Mouse (Mus musculus) forebrain, embryonic 12.5 days (tissue): ENCODE results near the gene Fam129c. TPM values are rescaled to one million over a fixed set of nuclear protein-coding genes. Genes with fewer than 3 reads are reported as not detected.
A peak's percentile ranks its signal among the peaks of the same experiment; 100 is the strongest.

Experiments
- ATAC-seq: fragments of 200-750 bp; cut with Nextera tagmentation; 2 replicates; pipeline ENCODE4 v1.8.0; 2017; ENCODE audit warnings: moderate TSS enrichment; ENCODE audit not compliant: low FRiP score
- H3K27ac ChIP-seq: fragments of 300-500 bp; sonication (generic); 2 replicates; pipeline ENCODE4 v1.5.1; 2016; ENCODE audit warnings: mild to moderate bottlenecking
- H3K27me3 ChIP-seq: fragments of 300-500 bp; sonication (generic); 2 replicates; pipeline ENCODE4 v1.6.1; 2016; ENCODE audit warnings: mild to moderate bottlenecking
- H3K36me3 ChIP-seq: fragments of 300-500 bp; sonication (generic); replicated peaks from 2 replicates; pipeline ENCODE4 v1.6.1; 2016; ENCODE audit warnings: mild to moderate bottlenecking
- H3K4me1 ChIP-seq: fragments of 300-500 bp; sonication (generic); 2 replicates; pipeline ENCODE4 v1.6.1; 2016
- H3K4me2 ChIP-seq: fragments of 300-500 bp; sonication (generic); 2 replicates; pipeline ENCODE4 v1.6.1; 2016; ENCODE audit warnings: mild to moderate bottlenecking, moderate library complexity
- H3K4me3 ChIP-seq: fragments of 300-500 bp; sonication (generic); replicated peaks from 2 replicates; pipeline ENCODE4 v1.5.1; 2016; ENCODE audit warnings: mild to moderate bottlenecking
- H3K9ac ChIP-seq: fragments of 300-500 bp; sonication (generic); 2 replicates; pipeline ENCODE4 v1.6.1; 2016; ENCODE audit warnings: mild to moderate bottlenecking
- H3K9me3 ChIP-seq: fragments of 300-500 bp; sonication (generic); 2 replicates; pipeline ENCODE4 v1.6.1; 2016
- WGBS: fragments of 180-500 bp; shearing (Covaris S2); methylation state at CpG from one replicate; pipeline ENCODE4 v1.1.7; 2016; 5-methylcytosine and 5-hydroxymethylcytosine counted together
- polyA plus RNA-seq: library from polyadenylated mRNA; unstranded; fragments of >200 nt; fragmentation: Nextera tagmentation; extraction: Ambion mirVana; gene quantifications from 2 replicates; pipeline ENCODE4 v1.2.1, GENCODE M21; 2016

The Fam129c gene
- polyA plus RNA-seq, 1 experiment from 2014 or later, result 4.3 TPM

GRCm38 (mm10) chr8:71566501-71566900, 30.9 kb upstream of the Fam129c start, which contains the start of gene Nxnl1:
Gene Nxnl1 (minus strand): TSS chr8:71566601.
- Histone ChIP-seq H3K9ac (no peak within 1 kb of the TSS; the same call in 1 of the 2 replicates), H3K4me1 (peaks cover 28% of the 10 kb centered on the region), H3K4me3 (no peak within 1 kb of the TSS), H3K27ac (no peak within 1 kb of the TSS), H3K27me3 (peaks cover 59% of the 10 kb centered on the region), H3K4me2 (no peak within 1 kb of the TSS), H3K9me3 (peaks cover 5% of the 10 kb centered on the region; the same call in 1 of the 2 replicates), H3K36me3 (no peaks in the 10 kb centered on the region)
- no peak for ATAC-seq
- WGBS, result 44% methylated on average over 3 of the region's 3 CpGs

- Histone ChIP-seq H3K27me3 (peaks cover 48% of the 10 kb centered on the region), H3K9me3 (peaks cover 5% of the 10 kb centered on the region; the same call in 1 of the 2 replicates), H3K36me3 (no peaks in the 10 kb centered on the region), H3K27ac (no peak overlapping the region), H3K4me2 (no peak overlapping the region), H3K9ac (no peak overlapping the region), H3K4me1 (peaks cover 36% of the 10 kb centered on the region), H3K4me3 (no peak overlapping the region)
- ATAC-seq, result no peak
- WGBS, result 79% methylated on average over 7 of the region's 7 CpGs
Measured at GRCm38 (mm10) chr8:71567587-71567986, 29.9 kb upstream of the Fam129c start.

- H3K4me2 ChIP-seq, result peak within 1 kb of the TSS; percentile 88
- H3K27me3 ChIP-seq, result peaks cover 40% of the 10 kb centered on the region
- peaks cover 5% of the 10 kb centered on the region; the same call in 1 of the 2 replicates for H3K9me3 ChIP-seq
- peak within 1 kb of the TSS; percentile 75 for H3K27ac ChIP-seq
- no peak for ATAC-seq
- WGBS, result 9% methylated on average over 13 of the region's 13 CpGs
- H3K4me3 ChIP-seq, result peak within 1 kb of the TSS; percentile 47
- no peaks in the 10 kb centered on the region for H3K36me3 ChIP-seq
- peak within 1 kb of the TSS; percentile 43 for H3K9ac ChIP-seq
- H3K4me1 ChIP-seq, result peaks cover 39% of the 10 kb centered on the region
Measured at GRCm38 (mm10) chr8:71568387-71568937, 29.0 kb upstream of the Fam129c start, which contains the start of gene Slc27a1. Gene Slc27a1 (plus strand): TSS chr8:71568882.

- peaks cover 35% of the 10 kb centered on the region for H3K27me3 ChIP-seq
- peak overlapping the region; percentile 43 for H3K9ac ChIP-seq
- WGBS, result 22% methylated on average over 6 of the region's 6 CpGs
Measured at GRCm38 (mm10) chr8:71568941-71569340, 28.5 kb upstream of the Fam129c start.

DNA sequence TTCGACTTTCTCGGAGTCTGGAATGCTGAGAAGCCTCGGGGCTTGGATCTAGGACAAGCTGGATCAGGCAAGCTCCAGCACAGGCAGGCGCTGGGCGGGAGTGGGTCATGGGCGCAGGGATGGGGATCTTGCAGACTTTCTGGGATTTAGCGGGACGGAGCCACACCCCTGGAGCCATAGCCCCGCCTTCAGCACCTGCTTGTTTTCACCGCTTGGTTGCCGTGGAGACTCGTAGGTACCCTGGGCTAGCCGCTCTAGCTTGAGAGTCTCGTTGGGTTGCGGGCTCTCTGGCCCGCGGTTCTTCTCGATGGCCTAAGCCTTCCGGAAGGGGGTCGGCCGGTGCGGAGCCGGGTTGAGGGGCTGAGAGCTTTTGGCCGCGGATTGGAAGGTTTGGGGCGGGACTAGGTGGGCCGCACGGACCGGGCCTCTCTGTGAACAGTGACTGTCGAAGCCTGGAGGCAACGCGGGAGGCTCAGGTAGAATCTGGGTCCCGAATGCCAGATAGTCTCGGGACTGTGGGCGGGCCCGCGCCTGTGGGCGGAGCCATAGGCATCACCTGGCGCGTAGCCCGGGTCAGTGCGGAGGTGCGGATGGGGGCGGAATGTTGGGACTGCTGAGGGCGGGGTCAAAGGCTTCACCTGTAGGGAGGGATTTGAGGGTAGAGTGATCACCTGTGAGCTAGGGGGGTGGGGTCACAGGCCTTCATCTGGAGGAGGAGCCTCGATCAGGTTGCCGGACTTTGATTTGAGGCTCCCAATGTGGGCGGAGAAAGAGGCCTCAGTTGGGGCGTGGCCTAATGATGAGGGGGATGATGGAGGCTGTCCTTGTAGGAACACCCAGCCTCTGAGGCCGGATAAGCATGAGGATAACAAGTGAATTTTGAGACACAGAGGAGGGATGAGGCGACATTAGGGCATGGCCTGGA, 27.8 kb upstream of the Fam129c start:
- Histone ChIP-seq H3K27me3 (peaks cover 31% of the 10 kb centered on the region), H3K36me3 (no peaks in the 10 kb centered on the region), H3K4me3 (peak overlapping the region; percentile 47), H3K4me1 (peaks cover 39% of the 10 kb centered on the region), H3K9me3 (no peaks in the 10 kb centered on the region), H3K4me2 (peak overlapping the region; percentile 88), H3K9ac (peak overlapping the region; percentile 43; the same call in 1 of the 2 replicates), H3K27ac (peak overlapping the region; percentile 75)
- under 1% methylated on average over 51 of the region's 51 CpGs for WGBS
- ATAC-seq, result peak; percentile 81

More at GRCm38 (mm10) chr8:71568941-71569340, 28.5 kb upstream of the Fam129c start:
- peak overlapping the region; percentile 47 for H3K4me3 ChIP-seq
- H3K9me3 ChIP-seq, result peaks cover 4% of the 10 kb centered on the region; the same call in 1 of the 2 replicates
- peak overlapping the region; percentile 88 for H3K4me2 ChIP-seq
- no peak for ATAC-seq
- peaks cover 39% of the 10 kb centered on the region for H3K4me1 ChIP-seq
- H3K36me3 ChIP-seq, result no peaks in the 10 kb centered on the region
- peak overlapping the region; percentile 75 for H3K27ac ChIP-seq

DNA sequence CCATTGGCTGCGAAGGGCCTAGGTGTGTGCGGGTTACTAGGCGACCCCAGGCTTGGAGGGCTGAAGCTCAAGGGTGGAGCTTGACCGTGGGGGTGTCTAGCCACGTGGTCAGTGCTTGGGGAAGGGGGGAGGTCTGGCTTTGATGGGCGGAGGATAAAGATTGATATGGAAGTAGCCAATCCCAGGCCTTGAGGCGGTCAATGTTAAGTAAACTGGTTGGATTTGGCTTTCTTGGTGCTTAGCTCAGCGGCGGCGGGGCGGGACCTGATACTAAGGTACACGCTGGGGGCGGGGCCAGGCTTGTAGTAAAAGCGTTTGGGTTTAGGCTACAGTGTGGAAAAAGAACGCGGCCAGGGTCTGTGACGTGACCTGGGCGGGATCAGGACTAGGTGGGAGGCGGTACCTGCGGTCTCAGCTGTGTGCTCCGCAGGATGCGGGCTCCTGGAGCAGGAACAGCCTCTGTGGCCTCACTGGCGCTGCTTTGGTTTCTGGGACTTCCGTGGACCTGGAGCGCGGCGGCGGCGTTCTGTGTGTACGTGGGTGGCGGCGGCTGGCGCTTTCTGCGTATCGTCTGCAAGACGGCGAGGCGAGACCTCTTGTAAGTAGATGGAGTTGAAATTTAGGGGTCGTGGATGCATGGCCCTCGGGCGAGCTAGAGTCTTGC, 27.0 kb upstream of the Fam129c start:
- no peaks in the 10 kb centered on the region for H3K9me3 ChIP-seq
- peak overlapping the region; percentile 88 for H3K4me2 ChIP-seq
- peak overlapping the region; percentile 47 for H3K4me3 ChIP-seq
- H3K9ac ChIP-seq, result peak overlapping the region; percentile 67
- peak overlapping the region; percentile 75 for H3K27ac ChIP-seq
- peaks cover 31% of the 10 kb centered on the region for H3K27me3 ChIP-seq
- no peaks in the 10 kb centered on the region for H3K36me3 ChIP-seq
- peaks cover 39% of the 10 kb centered on the region for H3K4me1 ChIP-seq
- 1% methylated on average over 41 of the region's 41 CpGs for WGBS
- peak; percentile 87 for ATAC-seq

DNA sequence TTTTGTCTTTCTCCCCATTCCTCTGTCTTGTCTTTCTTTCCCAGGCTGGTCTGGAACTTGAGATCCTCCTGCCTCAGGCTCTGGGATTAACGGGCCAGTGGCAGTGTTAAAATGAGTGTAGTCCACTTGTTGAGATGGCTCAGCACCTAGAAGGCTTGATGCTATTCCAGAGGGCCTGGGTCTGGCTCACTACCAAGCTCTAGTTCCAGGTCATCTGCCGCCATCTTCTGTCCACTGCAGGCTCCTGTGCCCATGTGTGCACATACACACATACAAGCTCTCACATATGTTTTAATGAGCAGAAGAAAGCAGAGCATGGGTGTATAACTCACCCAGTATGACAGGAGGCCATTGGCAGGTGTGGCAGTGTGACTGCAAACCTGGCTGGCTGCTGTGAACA, 25.4 kb upstream of the Fam129c start:
- peaks cover 39% of the 10 kb centered on the region for H3K4me1 ChIP-seq
- peaks cover 23% of the 10 kb centered on the region for H3K27me3 ChIP-seq
- no peak for ATAC-seq
- H3K9ac ChIP-seq, result no peak overlapping the region
- H3K27ac ChIP-seq, result peak overlapping the region; percentile 81
- H3K9me3 ChIP-seq, result no peaks in the 10 kb centered on the region
- peak overlapping the region; percentile 88 for H3K4me2 ChIP-seq
- no peak overlapping the region for H3K4me3 ChIP-seq
- WGBS, result 85% methylated on average over 2 of the region's 2 CpGs
- no peaks in the 10 kb centered on the region for H3K36me3 ChIP-seq

DNA sequence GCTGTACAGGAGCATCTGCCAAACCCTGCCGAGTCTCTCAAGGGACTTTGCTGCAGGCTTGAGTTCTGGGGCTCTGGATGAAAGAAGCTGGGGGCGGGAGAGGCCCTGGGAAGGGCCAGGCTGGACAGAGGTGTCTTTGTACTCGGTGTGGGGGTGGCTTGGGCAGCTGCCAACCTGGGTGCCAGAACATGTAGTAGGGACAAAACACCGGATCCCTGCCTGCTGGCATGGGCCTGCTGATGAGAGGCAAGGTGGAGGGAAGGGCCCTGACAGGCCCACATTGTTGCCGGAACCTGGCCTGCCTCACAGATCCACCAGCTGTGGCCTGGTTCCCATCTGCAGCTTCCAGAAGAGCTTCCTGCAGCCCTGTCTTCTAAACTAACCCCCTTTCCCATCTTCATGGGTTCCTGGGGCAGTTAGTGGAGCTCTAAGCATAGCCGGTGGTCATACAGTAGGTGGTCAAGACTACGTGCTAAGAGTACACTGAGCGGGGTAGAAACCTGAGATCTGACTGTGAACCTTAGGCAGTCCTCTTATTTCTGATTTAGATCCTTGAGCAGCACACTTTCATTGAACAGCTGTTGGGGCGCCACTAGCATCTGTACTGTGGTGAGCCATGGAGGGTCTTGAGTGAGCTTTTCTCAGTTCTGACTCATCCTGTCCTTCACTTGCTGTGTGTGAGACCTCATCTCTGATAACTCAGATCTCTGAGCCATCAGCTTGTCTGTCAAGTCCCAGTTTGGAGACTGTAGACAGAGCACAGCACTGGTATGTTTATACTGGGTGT, 24.4 kb upstream of the Fam129c start:
- no peak overlapping the region for H3K4me3 ChIP-seq
- peak overlapping the region; percentile 88 for H3K4me2 ChIP-seq

DNA sequence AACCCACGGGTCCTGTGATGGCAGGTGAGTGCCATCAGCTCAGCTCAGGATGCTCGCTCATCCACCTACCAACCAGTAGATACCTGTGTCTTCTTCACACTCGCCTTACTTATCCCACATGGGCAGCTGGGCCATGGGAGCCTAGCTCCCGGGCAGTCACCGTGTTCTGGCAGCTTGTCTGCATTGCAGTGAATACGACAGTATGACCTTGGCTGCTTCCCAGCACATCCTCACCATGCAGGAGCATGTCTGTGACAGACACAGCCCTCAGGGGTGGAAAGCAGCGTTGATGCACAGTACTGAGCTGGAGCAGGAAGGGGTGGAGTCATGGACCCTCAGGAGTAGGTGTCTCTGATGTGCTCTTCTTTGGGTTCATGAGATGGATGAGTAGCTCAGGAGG, 23.0 kb upstream of the Fam129c start:
- no peaks in the 10 kb centered on the region for H3K36me3 ChIP-seq
- H3K9ac ChIP-seq, result no peak overlapping the region
- no peak overlapping the region for H3K27ac ChIP-seq
- H3K27me3 ChIP-seq, result no peaks in the 10 kb centered on the region
- H3K9me3 ChIP-seq, result no peaks in the 10 kb centered on the region
- no peak overlapping the region for H3K4me2 ChIP-seq
- ATAC-seq, result no peak
- 80% methylated on average over 7 of the region's 7 CpGs for WGBS
- H3K4me3 ChIP-seq, result no peak overlapping the region
- peaks cover 28% of the 10 kb centered on the region for H3K4me1 ChIP-seq

More for the DNA sequence above, 24.4 kb upstream of the Fam129c start:
- Histone ChIP-seq H3K9ac (0 out of 2 replicates have a peak overlapping the region, but pooled peaks have one; percentile 13), H3K4me1 (peaks cover 39% of the 10 kb centered on the region), H3K36me3 (no peaks in the 10 kb centered on the region), H3K27ac (peak overlapping the region; percentile 81), H3K9me3 (no peaks in the 10 kb centered on the region), H3K27me3 (peaks cover 14% of the 10 kb centered on the region)
- WGBS, result 66% methylated on average over 9 of the region's 9 CpGs
- ATAC-seq, result no peak; the same call in 1 of the 2 replicates

- H3K27ac ChIP-seq, result no peak overlapping the region
- H3K4me1 ChIP-seq, result peaks cover 30% of the 10 kb centered on the region
- no peaks in the 10 kb centered on the region for H3K9me3 ChIP-seq
- H3K4me2 ChIP-seq, result no peak overlapping the region
- no peak for ATAC-seq
- no peak overlapping the region for H3K9ac ChIP-seq
- H3K27me3 ChIP-seq, result no peaks in the 10 kb centered on the region
- H3K36me3 ChIP-seq, result no peaks in the 10 kb centered on the region
- no peak overlapping the region for H3K4me3 ChIP-seq
- 75% methylated on average over 1 of the region's 1 CpGs for WGBS
Measured at GRCm38 (mm10) chr8:71575020-71575419, 22.4 kb upstream of the Fam129c start.

- Histone ChIP-seq H3K9ac (no peak overlapping the region), H3K4me3 (no peak overlapping the region), H3K4me2 (no peak overlapping the region), H3K9me3 (no peaks in the 10 kb centered on the region), H3K36me3 (peaks cover 15% of the 10 kb centered on the region), H3K4me1 (peaks cover 15% of the 10 kb centered on the region), H3K27ac (no peak overlapping the region), H3K27me3 (0 out of 2 replicates have a peak, but pooled peaks cover 3% of the 10 kb centered on the region)
- 79% methylated on average over 4 of the region's 4 CpGs for WGBS
- no peak for ATAC-seq
Measured at GRCm38 (mm10) chr8:71577856-71578387, 19.5 kb upstream of the Fam129c start.
